In the genomic region with DNA sequence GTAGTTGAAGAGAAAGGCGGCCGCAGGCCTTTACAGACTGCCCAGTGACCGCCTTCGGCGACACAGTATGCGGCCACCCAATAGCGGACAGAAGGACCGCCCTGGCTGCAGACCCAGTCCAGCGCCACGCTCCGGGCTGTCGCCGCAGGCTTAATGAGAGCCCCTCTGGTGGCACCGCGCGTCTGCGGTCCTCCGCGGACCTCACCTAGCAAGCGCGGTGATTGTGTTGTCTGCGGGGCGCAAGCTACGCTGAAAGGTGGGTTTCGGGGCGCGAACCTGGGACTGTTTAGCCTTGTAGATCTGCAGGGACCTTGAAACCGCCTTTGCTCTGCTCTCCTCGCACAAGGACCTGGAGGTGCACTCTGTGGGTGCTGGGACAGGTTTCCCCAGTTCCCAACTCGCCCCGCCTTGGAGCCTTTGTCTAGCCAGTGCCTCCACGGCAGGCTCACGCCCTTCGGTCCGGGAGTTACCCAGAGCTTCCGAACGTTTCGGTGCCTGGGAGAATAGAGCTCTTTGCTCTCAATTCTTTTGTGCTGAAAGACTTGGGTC, we compare ENCODE assay signal across 7 mouse cellular contexts. TPM values are rescaled to one million over a fixed set of nuclear protein-coding genes. Genes with fewer than 3 reads are reported as not detected.
DNase-seq lines count a peak whose midpoint lies in the region; ATAC-seq and TF ChIP-seq lines count a peak whose summit lies in the region.

No protein-coding gene starts in this region.

- no peak overlapping the region for H3K27ac ChIP-seq in ES-Bruce4 (ENCODE audit: insufficient read depth, low read length)
- no peak overlapping the region for H3K27ac ChIP-seq in forebrain, embryonic 14.5 days (ENCODE audit: low read depth, low read length)
- no peak overlapping the region for H3K27ac ChIP-seq in intestine, embryonic 15.5 days
- peak overlapping the region; percentile 58; the same call in 1 of the 2 replicates for H3K27ac ChIP-seq in lung, embryonic 14.5 days (ENCODE audit: low read depth)

- H3K36me3 ChIP-seq in ES-Bruce4 (ENCODE audit: control insufficient read depth, insufficient read depth, low read length, poor library complexity, severe bottlenecking), result no peaks in the 10 kb centered on the region
- peaks cover 6% of the 10 kb centered on the region for H3K36me3 ChIP-seq in forebrain, embryonic 14.5 days (ENCODE audit: control insufficient read depth, insufficient read depth, low read length)
- H3K36me3 ChIP-seq in intestine, embryonic 15.5 days, result 0 out of 2 replicates have a peak, but pooled peaks cover 1% of the 10 kb centered on the region
- 0 out of 2 replicates have a peak, but pooled peaks cover 6% of the 10 kb centered on the region for H3K36me3 ChIP-seq in lung, embryonic 14.5 days (ENCODE audit: insufficient read depth)

- peaks cover 2% of the 10 kb centered on the region for H3K4me1 ChIP-seq in ES-Bruce4 (ENCODE audit: control insufficient read depth, insufficient read depth, low read length)
- H3K4me1 ChIP-seq in forebrain, embryonic 14.5 days (ENCODE audit: control insufficient read depth, insufficient read depth, low read length), result peaks cover 8% of the 10 kb centered on the region; the same call in 1 of the 2 replicates
- H3K4me1 ChIP-seq in intestine, embryonic 15.5 days (replicated peaks), result peaks cover 12% of the 10 kb centered on the region; the same call in 1 of the 2 replicates
- peaks cover 14% of the 10 kb centered on the region for H3K4me1 ChIP-seq in lung, embryonic 14.5 days (ENCODE audit: insufficient read depth)

- no peak for TF ChIP-seq EP300 in ES-Bruce4 (IDR thresholded peaks at IDR 0.05; ENCODE audit: insufficient read depth, low read depth, low read length)

- WGBS in forebrain, embryonic 14.5 days, result 2% methylated on average over 38 of the region's 38 CpGs
- 2% methylated on average over 38 of the region's 38 CpGs for WGBS in intestine, embryonic 15.5 days
- 1% methylated on average over 38 of the region's 38 CpGs for WGBS in lung, embryonic 14.5 days

- H3K4me3 ChIP-seq in ES-Bruce4 (ENCODE audit: low read depth, low read length), result peak overlapping the region; percentile 39
- H3K4me3 ChIP-seq in forebrain, embryonic 14.5 days (ENCODE audit: low read depth, low read length), result peak overlapping the region; percentile 30
- peak overlapping the region; percentile 43 for H3K4me3 ChIP-seq in intestine, embryonic 15.5 days (replicated peaks)
- peak overlapping the region; percentile 40 for H3K4me3 ChIP-seq in lung, embryonic 14.5 days (ENCODE audit: low read depth, low read length)

- H3K9me3 ChIP-seq in ES-Bruce4 (replicated peaks; ENCODE audit: control insufficient read depth, insufficient read depth, low read length, poor library complexity, severe bottlenecking), result no peaks in the 10 kb centered on the region
- H3K9me3 ChIP-seq in forebrain, embryonic 14.5 days (replicated peaks; ENCODE audit: control insufficient read depth, low read length), result no peaks in the 10 kb centered on the region
- no peaks in the 10 kb centered on the region for H3K9me3 ChIP-seq in intestine, embryonic 15.5 days
- no peaks in the 10 kb centered on the region for H3K9me3 ChIP-seq in lung, embryonic 14.5 days (ENCODE audit: low read depth, low read length)

- no peak for TF ChIP-seq CTCF in ES-Bruce4 (IDR thresholded peaks at IDR 0.05; ENCODE audit: low read depth, low read length)
- no peak for TF ChIP-seq CTCF in lung, embryonic 14.5 days (IDR thresholded peaks at IDR 0.05; ENCODE audit: low read depth)

- no peak for TF ChIP-seq POLR2A in ES-Bruce4 (IDR thresholded peaks at IDR 0.05; ENCODE audit: insufficient read depth, low read length)

- no peak for ATAC-seq in forebrain, embryonic 14.5 days
- peak; percentile 84 for ATAC-seq in intestine, embryonic 15.5 days
- ATAC-seq in lung, embryonic 14.5 days (ENCODE audit: insufficient read depth), result 0 out of 2 replicates have a peak, but pooled peaks have one; percentile 24

- no peaks in the 10 kb centered on the region for H3K27me3 ChIP-seq in ES-Bruce4 (ENCODE audit: control insufficient read depth, insufficient read depth, low read length, poor library complexity, severe bottlenecking)
- H3K27me3 ChIP-seq in forebrain, embryonic 14.5 days (replicated peaks; ENCODE audit: control insufficient read depth, insufficient read depth, low read length), result peaks cover 24% of the 10 kb centered on the region
- no peaks in the 10 kb centered on the region for H3K27me3 ChIP-seq in intestine, embryonic 15.5 days (replicated peaks)
- peaks cover 8% of the 10 kb centered on the region; the same call in 1 of the 2 replicates for H3K27me3 ChIP-seq in lung, embryonic 14.5 days (ENCODE audit: insufficient read depth, low read length)

- H3K9ac ChIP-seq in ES-Bruce4 (ENCODE audit: low read depth, poor library complexity, severe bottlenecking), result 0 out of 2 replicates have a peak overlapping the region, but pooled peaks have one; percentile 13
- H3K9ac ChIP-seq in forebrain, embryonic 14.5 days (ENCODE audit: low read length), result peak overlapping the region; percentile 54
- H3K9ac ChIP-seq in intestine, embryonic 15.5 days, result peak overlapping the region; percentile 56
- peak overlapping the region; percentile 51 for H3K9ac ChIP-seq in lung, embryonic 14.5 days

- H3K4me2 ChIP-seq in forebrain, embryonic 14.5 days (ENCODE audit: low read length), result peak overlapping the region; percentile 61
- H3K4me2 ChIP-seq in intestine, embryonic 15.5 days (replicated peaks), result peak overlapping the region; percentile 92
- peak overlapping the region; percentile 86 for H3K4me2 ChIP-seq in lung, embryonic 14.5 days

- peak; percentile 45 for DNase-seq in adrenal gland, adult 2 months
- DNase-seq in forebrain, embryonic 14.5 days (ENCODE audit: low spot score), result peak; percentile 29
- peak; percentile 67 for DNase-seq in lung, embryonic 14.5 days
- DNase-seq in ovary, postnatal 10 days (ENCODE audit: low spot score), result peak; percentile 15
- no peak for DNase-seq in layer of hippocampus, postnatal 36 days

RNA-seq across cellular contexts. Expression of a gene that starts 18.9 kb away (rescaled TPM):
- polyA plus RNA-seq in ES-Bruce4 (2011; ENCODE audit: insufficient read depth, insufficient read length, low read depth, missing spikeins), result 21.8 and 22.7 TPM in 2 replicates
- total RNA-seq in adrenal gland, adult 2 months (2021), result 10 to 100 TPM; 28.6 to 30.0 TPM
- 13.9 and 18.2 TPM in 2 replicates for polyA plus RNA-seq in adrenal gland, adult 2 months (2012; rRNA removed)
- polyA plus RNA-seq in forebrain, embryonic 14.5 days (2014; fragmentation: Nextera tagmentation; extraction: Ambion mirVana), result 59.4 and 66.3 TPM in 2 replicates
- 37.3 and 38.7 TPM in 2 replicates for polyA plus RNA-seq in intestine, embryonic 15.5 days (2015; fragmentation: Nextera tagmentation; extraction: Ambion mirVana)
- 38.4 and 39.6 TPM in 2 replicates for polyA plus RNA-seq in lung, embryonic 14.5 days (2014; fragmentation: Nextera tagmentation; extraction: Ambion mirVana)
- total RNA-seq in layer of hippocampus, postnatal 36 days (2021), result 10 to 100 TPM; 25.2 to 26.1 TPM

RNA-seq across cellular contexts. Expression of a gene that starts 36.1 kb away (rescaled TPM):
- 1.3 and 1.6 TPM in 2 replicates for polyA plus RNA-seq in ES-Bruce4 (2011; ENCODE audit: insufficient read depth, insufficient read length, low read depth, missing spikeins)
- not detected for total RNA-seq in adrenal gland, adult 2 months (2021)
- polyA plus RNA-seq in adrenal gland, adult 2 months (2012; rRNA removed), result not detected in 2 replicates
- not detected in 2 replicates for polyA plus RNA-seq in forebrain, embryonic 14.5 days (2014; fragmentation: Nextera tagmentation; extraction: Ambion mirVana)
- not detected in 2 replicates for polyA plus RNA-seq in intestine, embryonic 15.5 days (2015; fragmentation: Nextera tagmentation; extraction: Ambion mirVana)
- polyA plus RNA-seq in lung, embryonic 14.5 days (2014; fragmentation: Nextera tagmentation; extraction: Ambion mirVana), result 0.27 TPM in 1 of 2 replicates, not detected in the other
- total RNA-seq in layer of hippocampus, postnatal 36 days (2021), result not detected

RNA-seq across cellular contexts. Expression of a gene that starts 46.6 kb away (rescaled TPM):
- polyA plus RNA-seq in ES-Bruce4 (2011; ENCODE audit: insufficient read depth, insufficient read length, low read depth, missing spikeins), result 161 and 181 TPM in 2 replicates
- total RNA-seq in adrenal gland, adult 2 months (2021), result 10 to 100 TPM; 36.0 TPM
- 22.3 and 23.5 TPM in 2 replicates for polyA plus RNA-seq in adrenal gland, adult 2 months (2012; rRNA removed)
- 75.3 and 88.4 TPM in 2 replicates for polyA plus RNA-seq in forebrain, embryonic 14.5 days (2014; fragmentation: Nextera tagmentation; extraction: Ambion mirVana)
- 35.0 and 38.7 TPM in 2 replicates for polyA plus RNA-seq in intestine, embryonic 15.5 days (2015; fragmentation: Nextera tagmentation; extraction: Ambion mirVana)
- polyA plus RNA-seq in lung, embryonic 14.5 days (2014; fragmentation: Nextera tagmentation; extraction: Ambion mirVana), result 54.7 and 59.0 TPM in 2 replicates
- total RNA-seq in layer of hippocampus, postnatal 36 days (2021), result 10 to 100 TPM; 72.0 to 73.4 TPM

RNA-seq across cellular contexts. Expression of a gene that starts 58.1 kb away (rescaled TPM):
- 42.9 and 46.5 TPM in 2 replicates for polyA plus RNA-seq in ES-Bruce4 (2011; ENCODE audit: insufficient read depth, insufficient read length, low read depth, missing spikeins)
- 10 to 100 TPM; 17.0 to 20.9 TPM for total RNA-seq in adrenal gland, adult 2 months (2021)
- polyA plus RNA-seq in adrenal gland, adult 2 months (2012; rRNA removed), result 3.6 and 4.7 TPM in 2 replicates
- polyA plus RNA-seq in forebrain, embryonic 14.5 days (2014; fragmentation: Nextera tagmentation; extraction: Ambion mirVana), result 24.8 and 27.3 TPM in 2 replicates
- polyA plus RNA-seq in intestine, embryonic 15.5 days (2015; fragmentation: Nextera tagmentation; extraction: Ambion mirVana), result 21.7 and 22.2 TPM in 2 replicates
- polyA plus RNA-seq in lung, embryonic 14.5 days (2014; fragmentation: Nextera tagmentation; extraction: Ambion mirVana), result 26.6 and 29.9 TPM in 2 replicates
- 10 to 100 TPM; 43.8 to 44.9 TPM for total RNA-seq in layer of hippocampus, postnatal 36 days (2021)

Comparison
In these comparisons a context has a peak if more than half of its experiments do, and no peak if none do; other contexts are left out.
1. DNase-seq: peak in adrenal gland, adult 2 months (single experiment), forebrain, embryonic 14.5 days (single experiment), lung, embryonic 14.5 days (single experiment) and ovary, postnatal 10 days (single experiment); none in layer of hippocampus, postnatal 36 days (0 of 2).
2. Peak in every context shown above with its lines, with median percentiles within 50 percentile points of each other: H3K4me3 ChIP-seq, H3K9ac ChIP-seq and H3K4me2 ChIP-seq.